Mouse (Mus musculus) layer of hippocampus, adult 2 months (tissue): Measurements from ENCODE around the gene BC035044. TPM values are rescaled to one million over a fixed set of nuclear protein-coding genes. Genes with fewer than 3 reads are reported as not detected.
"Not testable (repeated sequence)": the region's sequence is repeated elsewhere in the genome, so short reads cannot be mapped to it uniquely, and the experiment has no call there.

Experiments used
- DNase-seq, 2 experiments: peaks; one replicate each; pipeline ENCODE4 v3.0.0; 2022; ENCODE audit warnings: low spot score in 2 of 2
- H3K27ac ChIP-seq: fragments of 200-600 bp; 2 replicates; pipeline ENCODE4 v1.8.1; 2022
- H3K4me3 ChIP-seq: fragments of 200-600 bp; 2 replicates; pipeline ENCODE4 v1.8.1; 2022; ENCODE audit warnings: mild to moderate bottlenecking
- CTCF ChIP-seq: fragments of 200-600 bp; conservative IDR thresholded peaks from 2 replicates; pipeline ENCODE4 v1.8.1; 2022; ENCODE audit warnings: antibody characterized with exemption, mild to moderate bottlenecking, moderate library complexity
- long read RNA-seq, 2 experiments: library from polyadenylated mRNA; stranded (forward); transcript quantifications; one replicate each; pipeline ENCODE4 v2.0.0; 2021; ENCODE audit warnings: borderline mapping rate in 2 of 2
- total RNA-seq, 2 experiments: library from RNA; stranded (reverse); gene quantifications; 2 replicates each; pipeline ENCODE4 v1.2.3; 2021

The BC035044 gene
- 1 to 10 TPM; 2.0 to 2.8 TPM for total RNA-seq
- long read RNA-seq, experiment 1: 0 reads
- long read RNA-seq, experiment 2: 0 reads

DNA sequence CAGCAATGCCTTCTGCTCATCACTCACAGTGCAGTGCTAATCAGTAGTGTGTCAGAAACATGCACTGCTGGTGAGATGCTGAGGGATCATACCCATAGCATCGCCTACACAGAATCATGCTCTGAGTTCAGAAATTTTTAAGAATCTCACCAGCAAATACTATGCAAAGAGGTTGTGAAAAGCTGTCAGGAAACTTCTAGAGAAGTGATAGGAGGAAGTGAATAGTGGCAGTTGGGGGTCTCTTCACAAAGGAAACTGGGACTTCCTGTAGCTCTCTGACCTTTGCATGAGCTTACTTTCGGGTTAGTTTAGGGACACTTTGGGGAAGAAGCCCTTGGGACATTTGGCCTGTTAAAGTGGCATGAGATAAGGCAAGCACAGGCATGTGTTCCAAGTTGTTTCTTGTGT lies at the start of gene BC035044:
TSS of gene BC035044 (minus strand) at position 179 of the 408 bp plus-strand sequence.
- no peak for TF ChIP-seq CTCF
- Histone ChIP-seq H3K27ac (no peak within 1 kb of the TSS), H3K4me3 (no peak within 1 kb of the TSS)
- no peak for DNase-seq

DNA sequence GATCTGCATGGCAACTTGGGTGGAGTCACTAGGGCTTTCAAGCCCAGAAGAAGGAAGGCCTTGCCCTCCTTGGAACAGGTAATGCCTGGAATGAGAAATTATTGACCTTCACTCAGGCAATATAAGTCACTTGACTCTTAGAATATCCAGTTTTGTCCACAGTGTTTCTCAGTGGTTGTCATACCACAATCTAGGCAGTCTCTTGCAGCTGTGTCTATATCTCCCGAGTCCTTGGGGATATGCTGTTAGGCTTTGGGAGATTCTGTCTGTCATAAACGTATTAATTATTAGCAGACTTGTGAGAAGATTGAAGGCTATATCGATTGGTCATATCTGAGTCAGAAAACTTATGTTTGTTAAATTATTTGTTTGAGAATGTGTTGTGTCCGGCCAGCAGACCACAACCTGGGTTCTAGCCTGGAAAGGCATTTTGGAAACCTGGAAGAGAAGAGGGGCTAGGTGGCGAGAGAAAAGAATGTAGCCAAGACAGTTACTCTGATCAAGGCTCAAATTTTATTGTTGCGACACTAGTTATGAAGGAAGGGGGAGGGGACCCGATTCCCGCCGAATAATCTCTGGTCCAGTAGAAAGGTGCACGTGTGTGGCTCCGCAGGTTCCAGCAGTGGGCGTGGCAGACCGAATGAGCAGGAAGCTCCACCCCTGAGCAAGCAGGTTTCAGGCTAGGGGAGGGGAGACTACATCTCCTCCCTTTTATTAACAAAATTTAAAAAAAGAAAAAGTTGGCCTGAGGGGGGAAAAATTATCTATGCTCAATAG lies 45.2 kb upstream of the BC035044 start:
- not testable (repeated sequence) for DNase-seq, H3K4me3 ChIP-seq, H3K27ac ChIP-seq

DNA sequence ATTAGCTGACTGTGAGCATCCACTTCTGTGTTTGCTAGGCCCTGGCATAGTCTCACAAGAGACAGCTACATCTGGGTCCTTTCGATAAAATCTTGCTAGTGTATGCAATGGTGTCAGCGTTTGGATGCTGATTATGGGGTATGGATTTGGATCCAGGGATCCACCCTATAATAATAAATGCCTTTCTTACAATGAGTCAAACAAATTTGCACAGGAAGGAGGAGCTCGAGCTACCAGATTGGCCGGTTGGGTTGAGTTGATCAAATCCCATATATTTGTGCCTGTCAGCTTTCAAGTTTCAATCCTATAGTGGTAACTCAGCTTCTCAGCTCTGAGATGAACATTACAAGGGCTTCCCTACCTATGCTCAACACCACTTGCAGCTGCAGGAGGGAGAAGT lies 43.2 kb upstream of the BC035044 start, which contains the start of gene Clec2g:
TSS of gene Clec2g (plus strand) at position 301 of the 400 bp plus-strand sequence.
- not testable (repeated sequence) for DNase-seq, H3K27ac ChIP-seq, H3K4me3 ChIP-seq

DNA sequence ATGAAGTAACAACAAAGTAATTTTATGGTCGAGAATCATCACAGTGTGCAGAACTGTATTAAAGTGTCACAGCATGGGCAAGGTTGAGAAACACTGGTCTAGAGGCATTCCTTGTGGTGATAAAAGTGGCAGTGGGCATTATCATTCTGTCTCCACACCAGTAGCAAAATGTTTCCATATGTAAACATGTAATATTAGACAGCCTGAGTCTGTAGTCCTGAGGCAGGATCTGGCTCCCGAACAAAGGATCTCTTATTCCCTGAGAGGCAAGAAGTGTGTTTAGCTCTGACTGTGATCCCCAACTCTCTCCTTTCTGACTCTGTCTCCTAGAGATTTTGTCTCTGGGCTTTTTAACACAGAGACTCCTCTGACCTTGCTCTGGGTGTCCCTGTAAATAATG lies 42.1 kb upstream of the BC035044 start:
- DNase-seq: no peak
- Histone ChIP-seq H3K4me3 (no peak overlapping the region), H3K27ac (no peak overlapping the region)
- no peak for TF ChIP-seq CTCF

DNA sequence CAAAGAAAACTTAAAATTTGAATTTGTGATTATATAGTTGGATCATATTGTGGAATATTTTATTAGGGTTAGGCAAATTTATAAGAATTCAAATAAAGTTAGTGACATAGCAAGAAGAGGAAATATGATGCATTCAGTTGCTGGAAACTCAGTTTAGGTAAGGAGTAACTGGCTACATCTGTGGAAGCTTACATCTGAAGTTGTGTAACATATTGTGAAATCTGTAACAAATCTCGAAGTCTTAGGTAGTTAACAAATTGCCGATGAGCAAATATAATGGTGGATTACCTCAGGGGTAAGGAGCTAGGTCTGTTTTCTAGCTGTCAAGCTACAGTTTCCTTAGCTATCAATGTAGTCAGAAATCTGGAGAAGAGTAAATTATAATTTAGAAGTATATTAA lies 26.4 kb upstream of the BC035044 start:
- no peak overlapping the region for H3K4me3 ChIP-seq
- DNase-seq: no peak
- no peak for TF ChIP-seq CTCF
- no peak overlapping the region for H3K27ac ChIP-seq

DNA sequence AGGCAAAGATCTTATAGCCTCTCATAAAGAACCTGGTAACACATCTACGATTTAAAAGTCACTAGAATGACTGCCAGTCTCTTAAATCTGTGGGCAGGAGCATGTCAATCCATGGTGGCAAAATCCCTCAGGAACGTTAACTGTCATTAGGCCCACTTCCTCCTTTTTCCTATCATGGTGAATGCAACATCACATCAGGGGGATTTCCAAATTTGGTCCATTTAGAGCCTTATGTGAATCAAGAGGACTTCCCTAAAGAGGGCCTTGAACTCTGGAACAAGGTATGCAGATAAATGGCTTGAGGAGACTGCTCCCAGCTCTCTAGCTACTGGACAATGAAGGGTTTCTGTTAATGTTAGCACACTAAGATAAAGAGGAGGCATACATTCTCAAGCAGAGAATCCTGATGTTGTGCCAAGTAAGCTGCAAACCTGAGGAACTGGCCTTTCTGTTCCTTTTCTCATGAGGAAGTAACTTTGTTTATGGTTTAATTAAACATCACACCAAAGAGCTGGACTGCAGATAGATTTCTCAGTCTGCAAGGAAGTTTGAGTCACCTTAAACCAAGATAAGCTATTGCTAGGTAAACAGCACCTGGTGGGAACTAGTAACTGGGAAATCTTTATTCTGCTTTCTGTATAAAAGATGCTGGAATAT lies 22.8 kb upstream of the BC035044 start:
- TF ChIP-seq CTCF: no peak
- no peak overlapping the region for H3K4me3 ChIP-seq
- DNase-seq: no peak
- H3K27ac ChIP-seq: no peak overlapping the region

DNA sequence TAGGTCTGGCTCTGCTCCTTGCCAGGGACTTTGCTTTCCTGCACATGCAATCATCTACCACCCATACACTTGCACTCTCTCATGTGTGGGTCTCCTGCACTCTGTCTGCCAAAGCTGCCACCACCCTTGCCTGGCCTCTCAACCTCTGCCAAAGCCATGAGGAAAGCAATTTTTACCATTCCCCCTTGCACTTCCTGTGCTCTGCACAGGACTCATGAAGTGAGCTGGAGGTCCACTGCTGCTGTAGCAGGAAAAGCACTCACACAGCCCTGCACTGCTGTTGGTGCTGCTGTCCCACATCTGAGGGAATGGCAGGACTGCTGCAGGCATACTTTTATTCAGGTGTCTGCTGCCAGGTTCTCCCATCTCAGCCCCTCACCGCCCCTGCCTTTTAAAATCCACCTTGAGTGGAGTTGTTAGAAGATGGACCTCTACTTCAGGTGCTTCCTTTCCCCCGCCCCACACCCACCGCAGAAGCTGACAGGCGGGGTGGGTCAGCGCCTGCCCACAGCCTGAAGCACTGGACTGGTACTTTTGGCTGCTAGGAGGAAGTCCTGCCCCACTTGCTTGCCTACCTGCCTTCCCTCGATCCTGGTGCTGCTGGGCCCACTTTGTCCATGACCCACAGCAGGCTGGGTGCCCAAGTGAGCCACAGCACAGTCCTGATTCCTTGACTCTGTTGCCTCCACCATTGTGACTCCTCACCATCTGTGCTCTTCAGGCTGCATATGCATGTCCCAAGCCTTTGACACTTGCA lies 10.0 kb upstream of the BC035044 start:
- not testable (repeated sequence) for H3K4me3 ChIP-seq, DNase-seq, H3K27ac ChIP-seq

DNA sequence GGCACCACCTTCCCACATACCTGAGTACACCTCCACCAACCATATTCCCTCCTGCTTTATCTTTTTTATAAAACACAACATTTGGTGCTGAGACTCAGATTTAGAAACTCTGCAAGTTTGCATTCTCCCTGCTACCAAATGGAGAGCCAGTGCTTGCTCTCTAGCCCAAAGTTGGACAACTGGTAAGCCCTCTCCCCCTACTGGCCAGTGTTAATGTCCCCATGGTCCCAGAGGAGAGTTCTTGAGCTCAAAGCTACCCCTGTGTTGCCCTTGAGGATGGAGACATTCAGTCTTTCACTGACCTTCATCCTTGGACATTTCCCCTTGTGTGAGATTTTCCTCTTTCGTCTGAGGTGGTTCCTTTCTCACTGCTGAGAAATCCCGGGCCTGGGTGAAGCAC lies 9.1 kb upstream of the BC035044 start:
- H3K4me3 ChIP-seq: no peak overlapping the region
- no peak overlapping the region for H3K27ac ChIP-seq
- no peak for TF ChIP-seq CTCF
- no peak for DNase-seq

DNA sequence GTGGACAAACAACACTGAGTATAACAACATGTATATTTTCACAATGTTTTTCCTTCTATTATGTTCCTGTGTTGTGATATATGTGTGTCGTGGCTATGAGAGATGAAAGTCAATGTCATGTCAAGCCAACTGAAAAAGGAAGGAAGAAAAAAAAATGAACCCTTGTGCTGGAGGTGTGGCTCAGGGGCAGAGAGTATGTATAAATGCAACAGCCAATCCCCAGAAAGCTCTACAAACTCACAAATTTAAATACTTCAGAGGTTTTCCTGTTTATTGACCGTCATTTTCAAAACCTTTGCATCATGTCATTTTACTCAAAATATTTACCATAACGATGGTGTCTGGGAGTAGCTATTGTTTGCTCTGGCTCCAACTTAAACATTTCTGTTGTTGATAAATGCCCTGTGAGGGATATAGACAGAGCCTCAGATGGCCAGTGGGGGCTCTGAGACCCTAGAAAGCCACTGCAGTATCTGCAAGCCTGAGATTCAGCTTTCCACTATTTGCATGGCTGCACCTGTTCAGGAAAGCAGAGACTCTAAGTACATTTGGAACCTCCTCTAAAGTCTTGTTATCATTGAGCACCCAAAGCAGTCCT lies 4.6 kb upstream of the BC035044 start:
- no peak overlapping the region for H3K4me3 ChIP-seq
- no peak for TF ChIP-seq CTCF
- no peak overlapping the region for H3K27ac ChIP-seq
- DNase-seq: no peak

DNA sequence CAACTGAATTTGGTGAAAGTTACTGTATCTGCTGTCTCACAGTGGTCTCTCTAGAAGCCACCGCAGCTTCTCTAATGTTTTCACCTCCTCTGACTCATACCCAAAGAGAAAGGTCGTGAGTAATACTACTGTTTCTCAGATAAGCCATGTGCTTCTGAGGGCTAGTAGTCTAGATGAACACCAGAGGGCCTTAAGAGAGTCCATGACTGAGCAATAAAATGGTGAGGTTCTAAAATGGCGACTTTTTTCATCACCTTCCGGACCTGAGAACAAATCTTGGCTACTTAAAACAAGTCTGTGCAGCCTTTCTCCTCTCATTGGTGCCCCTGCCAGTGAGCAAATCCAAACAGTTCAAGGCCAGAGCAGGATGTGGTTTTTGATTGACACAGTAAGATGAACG lies 2.1 kb downstream of the BC035044 start:
- Histone ChIP-seq H3K27ac (no peak overlapping the region), H3K4me3 (no peak overlapping the region)
- TF ChIP-seq CTCF: no peak
- DNase-seq: no peak

DNA sequence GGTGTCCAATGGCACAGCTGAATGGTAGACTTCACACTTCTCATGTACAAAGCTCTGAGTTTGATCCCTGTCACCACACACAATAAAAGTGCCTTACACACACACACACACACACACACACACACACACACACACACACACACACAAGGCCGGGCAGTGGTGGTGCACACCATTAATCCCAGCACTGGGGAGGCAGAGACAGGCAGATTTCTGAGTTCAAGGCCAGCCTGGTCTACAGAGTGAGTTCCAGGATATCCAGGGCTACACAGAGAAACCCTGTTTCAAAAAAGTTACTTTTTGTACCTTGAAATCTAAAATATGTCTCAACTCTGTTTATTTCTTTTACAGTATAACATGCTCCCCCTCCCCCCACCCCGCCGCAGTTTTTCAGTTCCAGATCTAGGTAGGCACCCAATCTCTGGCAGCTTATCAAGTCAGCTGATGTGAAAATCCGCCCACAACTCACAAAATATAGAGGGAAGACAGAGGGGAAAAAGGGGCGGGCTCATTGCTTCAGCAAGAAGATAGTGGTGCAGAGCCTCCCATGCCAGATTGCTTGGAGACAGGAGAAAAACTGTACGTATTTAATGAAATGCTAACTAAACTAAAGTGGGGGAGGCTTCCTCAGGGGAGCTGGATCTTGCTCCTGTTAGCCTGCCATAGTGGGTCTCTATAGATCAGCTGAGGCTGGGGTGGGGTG lies 3.7 kb downstream of the BC035044 start, which contains the start of gene Clec2i:
TSS of gene Clec2i (plus strand) at position 498 of the 700 bp plus-strand sequence.
- H3K4me3 ChIP-seq, H3K27ac ChIP-seq: not testable (repeated sequence)
- DNase-seq: peak in 1 of 2 experiments; percentile 41

DNA sequence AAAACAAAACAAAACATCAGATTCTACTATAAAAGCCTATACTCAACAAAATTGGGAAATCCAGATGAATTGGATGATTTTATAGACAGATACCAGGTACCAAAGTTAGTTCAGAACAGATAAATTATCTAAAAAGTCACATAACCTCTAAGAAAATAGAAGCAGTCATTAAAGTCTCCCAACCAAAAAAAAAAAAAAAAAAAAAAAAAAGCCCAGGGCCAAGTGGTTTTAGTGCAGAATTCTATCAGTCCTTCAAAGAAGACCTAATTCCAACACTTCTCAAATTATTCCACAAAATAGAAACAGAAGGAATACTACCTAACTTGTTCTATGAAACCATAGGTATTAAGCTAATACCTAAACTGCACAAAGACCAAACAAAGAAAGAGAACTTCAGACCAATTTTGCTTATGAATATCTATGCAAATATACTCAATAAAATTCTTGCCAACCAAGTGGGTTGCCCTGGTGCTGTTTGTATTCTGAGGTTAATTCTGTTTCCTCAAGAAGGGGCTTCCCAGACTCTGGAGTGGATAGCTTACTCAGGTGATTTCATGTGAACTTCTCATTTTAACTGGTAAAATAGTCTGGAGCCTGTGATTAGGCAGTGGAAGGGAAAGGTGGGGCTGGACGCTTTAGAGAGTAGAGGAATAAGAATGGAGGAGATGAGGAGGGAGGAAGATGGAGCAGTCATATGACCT lies 18.9 kb downstream of the BC035044 start:
- DNase-seq: no peak

More for the DNA sequence above, 18.9 kb downstream of the BC035044 start:
- H3K4me3 ChIP-seq: no peak overlapping the region
- TF ChIP-seq CTCF: no peak
- H3K27ac ChIP-seq: no peak overlapping the region
